Mouse (Mus musculus): Measurements from ENCODE around the gene Psmd12. TPM values are rescaled to one million over a fixed set of nuclear protein-coding genes. Genes with fewer than 3 reads are reported as not detected.
"Not testable (repeated sequence)": the region's sequence is repeated elsewhere in the genome, so short reads cannot be mapped to it uniquely, and the experiment has no call there.

Gene Psmd12
- polyA plus RNA-seq, 1 experiment, result 80.2 TPM

- peak; percentile 28 for DNase-seq (ENCODE audit: low spot score)
Observed at GRCm38 (mm10) chr11:107510362-107511269, 31.3 kb downstream of the Psmd12 start.

GRCm38 (mm10) chr11:107511954-107512353 lies 32.7 kb downstream of the Psmd12 start:
- DNase-seq (ENCODE audit: low spot score), result not testable (repeated sequence)

DNA sequence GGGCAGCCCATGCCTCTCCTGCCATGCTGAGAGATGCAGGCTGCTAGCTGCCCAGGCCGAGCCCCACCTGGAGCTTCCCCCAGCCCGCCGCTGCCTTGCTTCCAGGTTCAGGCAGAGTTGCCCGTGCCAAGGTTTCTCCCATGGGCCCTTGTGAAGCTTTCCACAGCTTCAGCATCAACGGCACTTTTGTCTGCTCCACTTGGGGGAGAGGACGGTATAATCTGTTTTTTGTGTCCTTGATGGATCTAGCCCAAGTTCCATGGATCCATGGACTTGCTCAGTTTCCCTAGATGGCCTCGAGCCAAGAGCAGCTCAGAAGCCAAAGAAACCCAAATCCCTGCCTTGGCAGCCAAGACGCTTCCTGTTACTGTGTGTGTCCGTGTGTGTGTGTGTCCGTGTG lies 33.8 kb downstream of the Psmd12 start:
- no peak for DNase-seq (ENCODE audit: low spot score)

DNA sequence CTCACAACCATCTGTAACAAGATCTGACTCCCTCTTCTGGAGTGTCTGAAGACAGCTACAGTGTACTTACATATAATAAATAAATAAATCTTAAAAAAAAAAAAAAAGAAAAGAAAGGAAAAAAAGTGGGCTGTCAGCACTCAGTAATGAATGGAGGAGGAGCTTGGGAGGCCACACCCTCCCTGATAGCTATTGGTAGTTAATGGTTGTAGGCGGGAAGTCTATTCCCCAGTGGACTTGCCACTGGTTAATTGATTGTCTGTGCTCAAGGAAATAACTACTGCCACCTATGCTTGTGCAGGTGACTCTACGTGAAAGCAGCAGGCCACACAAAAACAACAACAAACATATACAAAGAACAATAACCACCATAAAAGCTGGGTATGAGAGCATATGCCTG lies 37.1 kb downstream of the Psmd12 start:
- DNase-seq (ENCODE audit: low spot score), result no peak

GRCm38 (mm10) chr11:107518645-107519429 lies 39.6 kb downstream of the Psmd12 start:
- no peak for DNase-seq (ENCODE audit: low spot score)

DNA sequence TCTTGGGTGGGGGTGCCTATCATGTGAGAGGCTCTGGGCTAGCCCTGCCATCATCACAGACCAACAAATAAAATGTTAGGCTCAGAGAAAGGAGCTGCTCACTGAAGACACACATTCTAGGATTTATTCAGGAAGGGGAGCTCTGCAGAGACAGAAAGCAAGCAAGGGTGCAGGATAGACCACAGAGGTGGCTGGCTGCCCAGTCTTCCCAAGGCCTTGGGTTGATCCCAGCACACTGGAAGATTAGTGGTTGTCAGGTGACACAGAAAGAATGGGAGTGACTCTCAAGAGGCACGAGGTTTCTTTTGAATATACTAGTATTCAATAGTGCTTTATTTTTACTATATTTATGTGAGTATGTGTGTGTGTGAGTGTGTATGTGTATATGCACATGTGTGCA lies 41.9 kb downstream of the Psmd12 start:
- no peak for DNase-seq (ENCODE audit: low spot score)

- DNase-seq (ENCODE audit: low spot score), result no peak
Observed at GRCm38 (mm10) chr11:107524966-107525365, 45.7 kb downstream of the Psmd12 start.

DNA sequence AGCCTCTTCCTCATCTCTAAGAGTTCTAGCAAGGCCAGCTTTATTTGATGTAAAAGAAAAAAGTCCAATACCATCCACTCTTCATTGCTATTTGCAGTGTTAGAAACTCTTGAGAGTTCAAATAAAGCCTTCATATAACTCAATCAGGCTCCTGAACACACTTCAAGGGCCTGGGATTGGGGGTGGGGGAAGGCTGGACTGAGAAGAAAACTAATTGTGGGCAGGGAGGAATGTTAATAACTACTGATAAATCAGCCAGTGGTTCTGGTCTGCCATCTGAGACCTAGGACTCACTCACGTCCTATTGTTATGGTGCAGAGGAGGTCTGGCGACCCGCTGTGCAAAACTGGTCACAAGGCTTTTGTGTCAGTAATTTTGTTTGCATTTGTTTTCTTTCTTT lies 48.3 kb downstream of the Psmd12 start:
- DNase-seq (ENCODE audit: low spot score), result no peak

GRCm38 (mm10) chr11:107529320-107529719 lies 50.0 kb downstream of the Psmd12 start:
- DNase-seq (ENCODE audit: low spot score), result no peak

DNA sequence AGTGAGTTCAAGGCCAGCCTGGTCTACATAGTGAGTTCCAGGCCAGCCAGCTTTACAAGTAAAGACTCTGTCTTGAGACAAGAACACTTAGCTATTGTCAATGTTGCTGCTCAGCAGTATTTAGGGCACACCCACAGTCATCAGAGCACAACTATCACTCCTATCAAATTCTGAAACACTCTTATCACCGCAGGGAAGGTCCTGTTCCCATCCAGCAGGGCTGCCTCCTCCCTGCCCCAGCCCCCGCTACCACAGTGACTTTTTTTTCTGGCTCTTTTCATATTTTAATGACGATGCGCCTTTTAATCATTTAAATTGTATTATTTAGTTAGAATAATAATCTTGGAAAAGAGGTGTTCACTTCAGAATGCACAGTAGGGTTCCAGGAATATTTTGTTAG lies 52.2 kb downstream of the Psmd12 start:
- DNase-seq (ENCODE audit: low spot score), result no peak

GRCm38 (mm10) chr11:107532271-107532670 lies 53.0 kb downstream of the Psmd12 start:
- no peak for DNase-seq (ENCODE audit: low spot score)

DNA sequence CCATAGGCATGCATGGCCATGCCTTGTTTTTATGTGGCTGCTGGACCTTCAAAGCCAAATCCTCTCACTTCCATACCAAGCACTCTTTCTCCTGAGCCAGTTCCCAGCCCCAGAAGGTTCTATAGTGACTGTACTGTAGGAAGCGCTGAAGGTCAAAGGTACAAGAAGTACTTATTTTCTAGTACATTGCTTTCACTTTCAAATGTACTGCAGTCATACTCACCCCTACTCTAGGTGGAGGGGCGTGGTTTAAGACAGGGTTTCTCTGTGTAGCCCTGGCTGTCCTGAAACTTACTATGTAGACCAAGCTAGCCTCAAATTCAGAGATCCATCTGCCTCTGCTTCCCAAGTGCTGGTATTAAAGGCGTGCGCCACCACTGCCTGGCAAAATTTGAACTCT lies 59.7 kb downstream of the Psmd12 start:
- no peak for DNase-seq (ENCODE audit: low spot score)

DNA sequence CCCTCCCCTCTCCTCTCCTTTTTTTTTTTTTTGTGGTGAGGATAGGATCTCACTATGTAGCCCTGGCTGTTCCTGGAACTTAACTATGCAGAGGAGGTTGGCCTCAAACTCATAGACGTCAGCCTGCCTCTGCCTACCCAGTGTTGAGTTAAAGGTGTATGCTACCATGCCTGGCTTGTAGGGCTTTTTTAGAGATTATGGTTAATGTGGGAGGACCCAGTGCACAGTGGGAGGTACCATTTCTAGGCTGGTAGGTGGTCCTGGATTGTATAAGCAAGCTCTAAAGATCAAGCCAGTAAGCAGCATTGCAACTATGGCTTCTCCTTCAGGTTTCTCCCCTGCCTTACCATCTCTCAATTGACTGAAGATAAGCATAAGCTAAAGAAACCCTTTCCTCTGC lies 61.1 kb downstream of the Psmd12 start:
- DNase-seq (ENCODE audit: low spot score), result no peak

DNA sequence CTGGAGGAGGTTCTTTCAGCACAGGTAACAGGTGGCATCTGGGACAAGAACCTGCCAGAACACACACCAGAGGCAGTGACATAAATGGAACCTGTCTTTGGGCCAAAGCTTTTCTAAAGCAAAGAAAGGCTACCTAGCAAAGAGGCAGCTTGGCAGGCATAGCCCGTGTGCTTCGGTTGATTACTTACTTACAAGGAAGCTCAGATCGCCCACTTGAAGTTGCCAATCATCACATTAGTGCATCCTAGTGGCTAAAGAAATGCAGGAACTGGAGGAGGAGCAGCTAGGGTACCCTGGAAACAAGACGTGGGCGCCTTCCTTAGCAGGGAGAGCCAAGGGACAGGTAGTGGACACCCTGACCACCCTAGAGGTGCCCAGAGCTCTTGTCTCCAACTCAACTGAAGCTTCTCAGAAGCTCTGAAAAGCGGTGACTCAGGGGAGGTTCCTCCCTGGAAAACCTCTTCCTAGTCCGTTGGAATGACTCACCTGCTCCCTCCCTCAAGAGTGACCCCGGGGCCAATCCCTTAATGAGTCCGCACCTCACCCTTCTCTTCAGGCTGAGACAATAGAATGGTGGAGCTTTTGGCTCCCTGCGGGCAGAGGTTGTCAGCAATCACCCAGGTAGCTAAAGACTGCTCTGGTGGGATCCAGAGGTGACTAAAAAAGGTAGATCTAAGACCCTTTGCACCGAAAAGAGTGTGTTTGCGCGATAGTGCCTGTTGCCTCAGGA lies 66.6 kb downstream of the Psmd12 start:
- no peak for DNase-seq (ENCODE audit: low spot score)

- peak; percentile 25 for DNase-seq (ENCODE audit: low spot score)
Observed at GRCm38 (mm10) chr11:107546667-107547301, 67.5 kb downstream of the Psmd12 start.

GRCm38 (mm10) chr11:107547351-107548203 lies 68.3 kb downstream of the Psmd12 start, which contains the start of gene Helz:
TSS of gene Helz (plus strand) at chr11:107547930.
- peak; percentile 44 for DNase-seq (ENCODE audit: low spot score)

DNA sequence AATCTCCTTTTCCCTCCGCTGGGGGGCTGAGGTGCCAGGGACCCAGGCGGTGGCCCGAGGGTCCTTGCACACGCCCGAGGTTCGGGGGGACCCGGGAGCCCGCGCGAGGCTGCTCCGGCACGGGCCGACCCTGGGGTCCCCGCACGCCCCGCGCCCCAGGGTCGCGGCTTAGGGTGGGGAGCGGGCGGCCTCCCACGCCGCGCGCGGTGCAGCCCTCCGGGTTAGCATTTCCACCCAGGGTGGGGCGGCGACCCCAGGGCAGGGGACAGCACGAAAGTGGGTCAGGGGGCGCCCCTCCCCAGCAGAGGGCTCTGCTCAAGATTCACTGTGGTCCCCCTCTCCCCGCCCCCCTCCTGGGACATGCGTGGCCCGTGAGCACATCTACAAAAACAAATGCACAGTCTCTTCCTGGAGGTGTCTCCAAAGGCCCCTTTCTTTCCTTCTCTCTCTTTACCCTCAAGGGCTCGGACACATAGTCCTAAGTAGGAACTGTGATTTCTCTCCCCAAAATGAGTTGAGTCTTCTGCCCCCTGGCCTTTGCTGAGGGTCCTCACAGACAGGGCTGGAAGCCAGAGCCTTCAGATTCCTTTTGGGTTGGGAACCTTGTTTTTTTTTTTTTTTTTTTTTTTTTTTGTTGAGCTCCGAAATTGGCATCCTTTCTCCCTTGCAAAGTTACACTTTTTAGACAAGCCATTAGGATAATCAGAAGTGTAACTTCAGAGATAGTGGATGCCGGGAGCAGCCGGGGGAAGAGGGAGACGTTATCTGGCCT lies 69.1 kb downstream of the Psmd12 start:
- DNase-seq (ENCODE audit: low spot score), result peak; percentile 25

All from urinary bladder, adult 2 months (tissue).